ENCODE assay signal across 23 mouse cellular contexts in genomic region chr8:109964106-109964505, GRCm38 (mm10). TPM values are rescaled to one million over a fixed set of nuclear protein-coding genes. Genes with fewer than 3 reads are reported as not detected.
"Had no signal": no experiment of that assay in that cellular context is flagged by ENCODE, and none has a peak within 500 bp of the region (broad histone marks: within the 10 kb centered on the region; RNA-seq: fewer than 3 reads in every experiment).

No protein-coding gene starts in this region.

- H3K9me3 ChIP-seq: neural tube, embryonic 12.5 days; neural tube, embryonic 13.5 days; neural tube, embryonic 15.5 days; stomach, embryonic 15.5 days had no signal

- H3K27ac ChIP-seq: neural tube, embryonic 12.5 days; neural tube, embryonic 13.5 days; neural tube, embryonic 15.5 days; stomach, embryonic 15.5 days; stomach, postnatal 0 days had no signal

- DNase-seq: retina, postnatal 1 day; right cerebral cortex, adult 18-20 months; right cerebral cortex, postnatal 14 days; right cerebral cortex, postnatal 25 days; right cerebral cortex, postnatal 4 days; spleen, adult 18-20 months; thymus, adult 18-20 months; thymus, adult 2 months; thymus, postnatal 14 days; thymus, postnatal 25 days; thymus, postnatal 36 days; thymus, postnatal 4 days had no signal

- H3K9ac ChIP-seq: neural tube, embryonic 12.5 days; neural tube, embryonic 13.5 days; neural tube, embryonic 15.5 days; stomach, embryonic 15.5 days had no signal

- H3K4me3 ChIP-seq: neural tube, embryonic 12.5 days; neural tube, embryonic 13.5 days; neural tube, embryonic 15.5 days; stomach, embryonic 15.5 days had no signal

- H3K36me3 ChIP-seq: neural tube, embryonic 12.5 days; neural tube, embryonic 13.5 days; neural tube, embryonic 15.5 days; stomach, embryonic 15.5 days had no signal

- H3K4me2 ChIP-seq: neural tube, embryonic 12.5 days; neural tube, embryonic 13.5 days; neural tube, embryonic 15.5 days; stomach, embryonic 15.5 days had no signal

RNA-seq across cellular contexts. Expression of gene Marveld3, which starts 2.1 kb away (rescaled TPM):
- total RNA-seq: neutrophil, adult 5-6 weeks had no signal

RNA-seq across cellular contexts. Expression of gene Tat, which starts 26.1 kb away (rescaled TPM):
- total RNA-seq: neutrophil, adult 5-6 weeks had no signal
- polyA plus RNA-seq: neural tube, embryonic 12.5 days; neural tube, embryonic 13.5 days; neural tube, embryonic 14.5 days; neural tube, embryonic 15.5 days; small intestine, adult 2 months; spleen, adult 2 months; stomach, embryonic 14.5 days; stomach, embryonic 15.5 days; stomach, embryonic 16.5 days had no signal
